Mouse (Mus musculus): ENCODE measurements around the gene Ankrd17.
"Not testable (repeated sequence)": the region's sequence is repeated elsewhere in the genome, so short reads cannot be mapped to it uniquely, and the experiment has no call there.

Gene Ankrd17

GRCm38 (mm10) chr5:90338177-90339091 is 27.9 kb downstream of the Ankrd17 start:
- no peak for DNase-seq

GRCm38 (mm10) chr5:90332478-90332877 is 33.9 kb downstream of the Ankrd17 start:
- no peak for DNase-seq

- no peak for DNase-seq
These were observed 35.3 kb downstream of the Ankrd17 start for GRCm38 (mm10) chr5:90331071-90331470.

- no peak for DNase-seq
These were observed 68.0 kb downstream of the Ankrd17 start for GRCm38 (mm10) chr5:90298396-90298795.

GRCm38 (mm10) chr5:90289887-90290286 is 76.5 kb downstream of the Ankrd17 start:
- no peak for DNase-seq

- DNase-seq, result peak; percentile 14 to 19
These were observed 79.8 kb downstream of the Ankrd17 start for GRCm38 (mm10) chr5:90286559-90286958.

- no peak for DNase-seq
These were observed 86.3 kb downstream of the Ankrd17 start for GRCm38 (mm10) chr5:90280061-90280460.

- no peak for DNase-seq
These were observed 87.0 kb downstream of the Ankrd17 start for GRCm38 (mm10) chr5:90279418-90279817.

- no peak for DNase-seq
These were observed 88.9 kb downstream of the Ankrd17 start for GRCm38 (mm10) chr5:90277443-90277842.

GRCm38 (mm10) chr5:90274806-90275205 is 91.6 kb downstream of the Ankrd17 start:
- no peak for DNase-seq

GRCm38 (mm10) chr5:90262230-90262629 is 104.1 kb downstream of the Ankrd17 start:
- not testable (repeated sequence) for DNase-seq

- DNase-seq, result no peak
These were observed 109.4 kb downstream of the Ankrd17 start for GRCm38 (mm10) chr5:90257023-90257422.

- no peak for DNase-seq
These were observed 118.9 kb downstream of the Ankrd17 start for GRCm38 (mm10) chr5:90247503-90247902.

- DNase-seq, result no peak
These were observed 119.4 kb downstream of the Ankrd17 start for GRCm38 (mm10) chr5:90246987-90247386.

- no peak for DNase-seq
These were observed 119.8 kb downstream of the Ankrd17 start for GRCm38 (mm10) chr5:90246567-90246966.

- no peak for DNase-seq
These were observed 121.0 kb downstream of the Ankrd17 start for GRCm38 (mm10) chr5:90245416-90245815.

GRCm38 (mm10) chr5:90235217-90235616 is 131.2 kb downstream of the Ankrd17 start:
- DNase-seq, result no peak

- no peak for DNase-seq
These were observed 133.1 kb downstream of the Ankrd17 start for GRCm38 (mm10) chr5:90233305-90233704.

GRCm38 (mm10) chr5:90229760-90230159 is 136.6 kb downstream of the Ankrd17 start:
- DNase-seq, result no peak

- DNase-seq, result no peak
These were observed 139.7 kb downstream of the Ankrd17 start for GRCm38 (mm10) chr5:90226696-90227095.

GRCm38 (mm10) chr5:90224730-90225129 is 141.6 kb downstream of the Ankrd17 start:
- no peak for DNase-seq

GRCm38 (mm10) chr5:90223534-90224381 is 142.6 kb downstream of the Ankrd17 start, which contains the start of gene Cox18:
Cox18 (minus strand) TSS chr5:90224001.
- peak; percentile 98 to 99 for DNase-seq

GRCm38 (mm10) chr5:90222937-90223336 is 143.4 kb downstream of the Ankrd17 start:
- DNase-seq, result no peak

- DNase-seq, result no peak
These were observed 148.6 kb downstream of the Ankrd17 start for GRCm38 (mm10) chr5:90217791-90218190.
